Mouse (Mus musculus) small intestine, adult 2 months (tissue): Measurements from ENCODE around the gene Lyg1.

ENCODE experiments used
- CTCF ChIP-seq: fragments of 200-500 bp; IDR thresholded peaks from 2 replicates; pipeline ENCODE4 v1.5.1; 2012; ENCODE audit warnings: low read depth, mild to moderate bottlenecking, control low read depth, inconsistent platforms, low read length, moderate library complexity, mixed read lengths; ENCODE audit not compliant: insufficient replicate concordance, insufficient read length; ENCODE audit errors: extremely low read depth
- POLR2A ChIP-seq: fragments of 200-500 bp; IDR thresholded peaks from 2 replicates; pipeline ENCODE4 v1.6.1; 2012; ENCODE audit warnings: low read depth, mild to moderate bottlenecking, control low read depth, inconsistent platforms, low read length, moderate library complexity

GRCm38 (mm10) chr1:37903178-37903577 is 54.4 kb downstream of the Lyg1 start:
- TF ChIP-seq CTCF (peak; percentile 24; the same call in 1 of the 2 replicates), POLR2A (no peak)
